Comparison of ENCODE assay signal across 15 mouse cellular contexts in genomic region chr4:118029892-118030291, GRCm38 (mm10).
DNase-seq lines count a peak whose midpoint lies in the region; ATAC-seq and TF ChIP-seq lines count a peak whose summit lies in the region.
"Had no signal": no experiment of that assay in that cellular context is flagged by ENCODE, and none has a peak within 500 bp of the region (broad histone marks: within the 10 kb centered on the region; RNA-seq: fewer than 3 reads in every experiment).

No protein-coding gene starts in this region.

- WGBS in intestine, embryonic 14.5 days = 51% methylated on average over 6 of the region's 6 CpGs
- WGBS in intestine, postnatal 0 days = 37% methylated on average over 6 of the region's 6 CpGs
- 43% methylated on average over 6 of the region's 6 CpGs for WGBS in lung, postnatal 0 days
- WGBS in intestine, embryonic 15.5 days = 31% methylated on average over 6 of the region's 6 CpGs

- H3K4me1 ChIP-seq in intestine, embryonic 14.5 days (replicated peaks; ENCODE audit: control insufficient read depth, insufficient read depth, low read length) = peaks cover 12% of the 10 kb centered on the region
- H3K4me1 ChIP-seq in intestine, postnatal 0 days (replicated peaks; ENCODE audit: control insufficient read depth, insufficient read depth, low read length) = peaks cover 3% of the 10 kb centered on the region; the same call in 1 of the 2 replicates
- H3K4me1 ChIP-seq in lung, postnatal 0 days (ENCODE audit: insufficient read depth, low read depth, low read length) = peaks cover 6% of the 10 kb centered on the region
- H3K4me1 ChIP-seq in intestine, embryonic 15.5 days (replicated peaks) = peaks cover 17% of the 10 kb centered on the region

- DNase-seq in intestine, embryonic 14.5 days (ENCODE audit: low spot score) = no peak
- DNase-seq in lung, postnatal 0 days (ENCODE audit: low spot score) = peak; percentile 24
- no peak for DNase-seq in lung, adult 18-20 months
- DNase-seq in yolk sac, embryonic 10.5 days (ENCODE audit: low spot score) = peak; percentile 35
- DNase-seq in gastrocnemius, postnatal 25 days = no peak
- DNase-seq: cerebellum, postnatal 14 days; embryo, embryonic 11 days; heart, adult 18-20 months; heart, postnatal 4 days; liver, postnatal 0 days; thymus, adult 18-20 months had no signal

- H3K9ac ChIP-seq in intestine, embryonic 14.5 days (ENCODE audit: low read length) = no peak overlapping the region
- no peak overlapping the region for H3K9ac ChIP-seq in intestine, postnatal 0 days (ENCODE audit: low read depth, low read length)
- H3K9ac ChIP-seq in lung, postnatal 0 days (replicated peaks; ENCODE audit: low read depth) = no peak overlapping the region
- H3K9ac ChIP-seq in intestine, embryonic 15.5 days = no peak overlapping the region
- H3K9ac ChIP-seq: liver, postnatal 0 days; neural tube, embryonic 13.5 days had no signal

- no peak for TF ChIP-seq EP300 in lung, postnatal 0 days (IDR thresholded peaks at IDR 0.05)

- no peaks in the 10 kb centered on the region for H3K9me3 ChIP-seq in intestine, embryonic 14.5 days (ENCODE audit: control insufficient read depth, low read length)
- no peaks in the 10 kb centered on the region for H3K9me3 ChIP-seq in intestine, postnatal 0 days (ENCODE audit: control insufficient read depth)
- no peaks in the 10 kb centered on the region for H3K9me3 ChIP-seq in lung, postnatal 0 days (ENCODE audit: low read length)
- no peaks in the 10 kb centered on the region for H3K9me3 ChIP-seq in intestine, embryonic 15.5 days
- H3K9me3 ChIP-seq: neural tube, embryonic 13.5 days had no signal

- peak overlapping the region; percentile 73 for H3K27ac ChIP-seq in intestine, embryonic 14.5 days (ENCODE audit: low read depth)
- H3K27ac ChIP-seq in intestine, postnatal 0 days (ENCODE audit: low read depth, low read length) = no peak overlapping the region; the same call in 1 of the 2 replicates
- peak overlapping the region; percentile 48 for H3K27ac ChIP-seq in lung, postnatal 0 days (ENCODE audit: low read length)
- peak overlapping the region; percentile 34 for H3K27ac ChIP-seq in intestine, embryonic 15.5 days
- H3K27ac ChIP-seq: neural tube, embryonic 13.5 days had no signal

- no peak overlapping the region for H3K4me2 ChIP-seq in intestine, embryonic 14.5 days (ENCODE audit: low read length)
- H3K4me2 ChIP-seq in intestine, postnatal 0 days (replicated peaks; ENCODE audit: low read depth) = no peak overlapping the region
- H3K4me2 ChIP-seq in lung, postnatal 0 days (replicated peaks; ENCODE audit: low read depth, low read length) = no peak overlapping the region
- no peak overlapping the region for H3K4me2 ChIP-seq in intestine, embryonic 15.5 days (replicated peaks)
- H3K4me2 ChIP-seq: neural tube, embryonic 13.5 days had no signal

- TF ChIP-seq CTCF in intestine, postnatal 0 days (IDR thresholded peaks at IDR 0.05; ENCODE audit: low read depth) = no peak
- no peak for TF ChIP-seq CTCF in lung, postnatal 0 days (IDR thresholded peaks at IDR 0.05)

- no peaks in the 10 kb centered on the region for H3K27me3 ChIP-seq in intestine, embryonic 14.5 days (replicated peaks; ENCODE audit: control insufficient read depth, insufficient read depth, low read length)
- no peaks in the 10 kb centered on the region for H3K27me3 ChIP-seq in intestine, postnatal 0 days (replicated peaks; ENCODE audit: control insufficient read depth, insufficient read depth, low read length)
- no peaks in the 10 kb centered on the region for H3K27me3 ChIP-seq in lung, postnatal 0 days (replicated peaks; ENCODE audit: insufficient read depth, low read length)
- no peaks in the 10 kb centered on the region for H3K27me3 ChIP-seq in intestine, embryonic 15.5 days (replicated peaks)
- H3K27me3 ChIP-seq: neural tube, embryonic 13.5 days had no signal

- no peaks in the 10 kb centered on the region for H3K36me3 ChIP-seq in intestine, embryonic 14.5 days (ENCODE audit: control insufficient read depth, insufficient read depth, low read length)
- peaks cover 3% of the 10 kb centered on the region; the same call in 1 of the 2 replicates for H3K36me3 ChIP-seq in intestine, postnatal 0 days (ENCODE audit: control insufficient read depth, insufficient read depth)
- no peaks in the 10 kb centered on the region for H3K36me3 ChIP-seq in lung, postnatal 0 days (ENCODE audit: insufficient read depth, low read length)
- H3K36me3 ChIP-seq in intestine, embryonic 15.5 days = no peaks in the 10 kb centered on the region
- H3K36me3 ChIP-seq: neural tube, embryonic 13.5 days had no signal

- ATAC-seq in intestine, embryonic 14.5 days (replicated peaks; ENCODE audit: low FRiP score, low TSS enrichment, low read depth) = no peak
- ATAC-seq in intestine, postnatal 0 days = no peak
- ATAC-seq in lung, postnatal 0 days = peak; percentile 43
- peak; percentile 72; the same call in 1 of the 2 replicates for ATAC-seq in intestine, embryonic 15.5 days
- ATAC-seq: inflammation-experienced regulatory T-cells, adult 6 months; liver, postnatal 0 days had no signal

- H3K4me3 ChIP-seq in intestine, embryonic 14.5 days (ENCODE audit: low read depth, low read length) = no peak overlapping the region
- no peak overlapping the region for H3K4me3 ChIP-seq in intestine, postnatal 0 days (ENCODE audit: low read depth, low read length)
- no peak overlapping the region for H3K4me3 ChIP-seq in lung, postnatal 0 days (ENCODE audit: low read depth, low read length)
- H3K4me3 ChIP-seq in intestine, embryonic 15.5 days (replicated peaks) = no peak overlapping the region
- H3K4me3 ChIP-seq: neural tube, embryonic 13.5 days had no signal

Comparison
In these comparisons a context has a peak if more than half of its experiments do, and no peak if none do; other contexts are left out.
1. ATAC-seq: peak in lung, postnatal 0 days (single experiment) and intestine, embryonic 15.5 days (single experiment); none in intestine, embryonic 14.5 days (single experiment) and intestine, postnatal 0 days (single experiment).
2. DNase-seq: peak in lung, postnatal 0 days (single experiment) and yolk sac, embryonic 10.5 days (single experiment); none in intestine, embryonic 14.5 days (single experiment), lung, adult 18-20 months (0 of 2) and gastrocnemius, postnatal 25 days (single experiment).